Mouse (Mus musculus) liver, postnatal 0 days (tissue): ENCODE results near the gene Arcn1. TPM values are rescaled to one million over a fixed set of nuclear protein-coding genes. Genes with fewer than 3 reads are reported as not detected.

Experiments used
- ATAC-seq: fragments of 200-750 bp; cut with Nextera tagmentation; 2 replicates; pipeline ENCODE4 v1.8.0; 2017; ENCODE audit warnings: mild to moderate bottlenecking, moderate library complexity
- DNase-seq: peaks from one replicate; pipeline ENCODE4 v3.0.0-alpha.2; 2016
- H3K27ac ChIP-seq: fragments of 300-500 bp; sonication (generic); 2 replicates; pipeline ENCODE4 v1.5.1; 2014; ENCODE audit warnings: antibody characterized with exemption, moderate library complexity, mild to moderate bottlenecking, low read depth
- H3K27me3 ChIP-seq: fragments of 300-500 bp; sonication (generic); 2 replicates; pipeline ENCODE4 v1.6.1; 2014; ENCODE audit warnings: low read length, control low read depth, mixed read lengths; ENCODE audit not compliant: insufficient read depth
- H3K36me3 ChIP-seq: fragments of 300-500 bp; sonication (generic); replicated peaks from 2 replicates; pipeline ENCODE4 v1.6.1; 2014; ENCODE audit warnings: mild to moderate bottlenecking, control low read depth, low read length, moderate library complexity, mixed read lengths; ENCODE audit not compliant: insufficient read depth
- H3K4me1 ChIP-seq: fragments of 300-500 bp; sonication (generic); 2 replicates; pipeline ENCODE4 v1.6.1; 2014; ENCODE audit warnings: antibody characterized with exemption, mild to moderate bottlenecking, control low read depth; ENCODE audit not compliant: insufficient read depth
- H3K4me2 ChIP-seq: fragments of 300-500 bp; sonication (generic); 2 replicates; pipeline ENCODE4 v1.6.1; 2014; ENCODE audit warnings: low read depth, mild to moderate bottlenecking, low read length, moderate library complexity, mixed read lengths
- H3K4me3 ChIP-seq: fragments of 300-500 bp; sonication (generic); 2 replicates; pipeline ENCODE4 v1.5.1; 2014; ENCODE audit warnings: low read depth, low read length
- H3K9ac ChIP-seq: fragments of 300-500 bp; sonication (generic); replicated peaks from 2 replicates; pipeline ENCODE4 v1.6.1; 2014; ENCODE audit warnings: mild to moderate bottlenecking, moderate library complexity
- H3K9me3 ChIP-seq: fragments of 300-500 bp; sonication (generic); 2 replicates; pipeline ENCODE4 v1.6.1; 2016; ENCODE audit warnings: mild to moderate bottlenecking, control low read depth, low read length, mixed read lengths
- CTCF ChIP-seq: sonication (generic); IDR thresholded peaks from 2 replicates; pipeline ENCODE4 v1.5.1; 2016; ENCODE audit warnings: antibody characterized with exemption, low read depth
- EP300 ChIP-seq: IDR thresholded peaks from 2 replicates; pipeline ENCODE4 v1.6.1; 2016; ENCODE audit warnings: antibody characterized with exemption, low read depth, mild to moderate bottlenecking
- WGBS: fragments of 180-500 bp; shearing (Covaris S2); extraction: QIAGEN DNeasy Blood & Tissue Kit; methylation state at CpG from one replicate; pipeline ENCODE4 v1.1.7; 2014; ENCODE audit not compliant: insufficient replicate concordance; 5-methylcytosine and 5-hydroxymethylcytosine counted together
- polyA plus RNA-seq: library from polyadenylated mRNA; unstranded; fragments of >200 nt; fragmentation: Nextera tagmentation; extraction: Ambion mirVana; gene quantifications from 2 replicates; pipeline ENCODE4 v1.2.1, GENCODE M21; 2015

Gene Arcn1
- polyA plus RNA-seq, 1 experiment from 2014 or later: 58.4 TPM

- WGBS: 81% methylated on average over 8 of the region's 8 CpGs
- no peak for ATAC-seq
- no peak for DNase-seq
- Histone ChIP-seq H3K36me3 (no peaks in the 10 kb centered on the region), H3K4me3 (no peak overlapping the region), H3K9me3 (no peaks in the 10 kb centered on the region), H3K27me3 (no peaks in the 10 kb centered on the region; the same call in 1 of the 2 replicates), H3K4me1 (peaks cover 12% of the 10 kb centered on the region), H3K27ac (no peak overlapping the region), H3K9ac (no peak overlapping the region), H3K4me2 (no peak overlapping the region)
- no peak for TF ChIP-seq CTCF
- no peak for TF ChIP-seq EP300
These were observed 47.9 kb downstream of the Arcn1 start for GRCm38 (mm10) chr9:44719632-44720357.

GRCm38 (mm10) chr9:44718937-44719631 is 48.6 kb downstream of the Arcn1 start:
- Histone ChIP-seq H3K27me3 (no peaks in the 10 kb centered on the region; the same call in 1 of the 2 replicates), H3K4me2 (no peak overlapping the region), H3K9me3 (no peaks in the 10 kb centered on the region), H3K4me1 (peaks cover 12% of the 10 kb centered on the region), H3K36me3 (no peaks in the 10 kb centered on the region), H3K27ac (no peak overlapping the region), H3K4me3 (no peak overlapping the region), H3K9ac (no peak overlapping the region)
- DNase-seq: no peak
- WGBS: 72% methylated on average over 12 of the region's 12 CpGs
- ATAC-seq: no peak
- TF ChIP-seq CTCF (no peak), EP300 (no peak)

- no peak for DNase-seq
- Histone ChIP-seq H3K9ac (no peak overlapping the region), H3K9me3 (no peaks in the 10 kb centered on the region), H3K4me3 (no peak overlapping the region), H3K27me3 (no peaks in the 10 kb centered on the region; the same call in 1 of the 2 replicates), H3K4me1 (peaks cover 12% of the 10 kb centered on the region), H3K4me2 (no peak overlapping the region), H3K27ac (no peak overlapping the region), H3K36me3 (no peaks in the 10 kb centered on the region)
- no peak for ATAC-seq
- TF ChIP-seq CTCF: no peak
- no peak for TF ChIP-seq EP300
- 70% methylated on average over 10 of the region's 10 CpGs for WGBS
These were observed 49.8 kb downstream of the Arcn1 start for GRCm38 (mm10) chr9:44717822-44718242.

- H3K9ac ChIP-seq: no peak overlapping the region
- H3K9me3 ChIP-seq: no peaks in the 10 kb centered on the region
- peaks cover 12% of the 10 kb centered on the region for H3K4me1 ChIP-seq
- DNase-seq: no peak
- no peak overlapping the region for H3K27ac ChIP-seq
- H3K36me3 ChIP-seq: no peaks in the 10 kb centered on the region
- no peak overlapping the region for H3K4me2 ChIP-seq
- no peak overlapping the region for H3K4me3 ChIP-seq
- 70% methylated on average over 6 of the region's 6 CpGs for WGBS
- TF ChIP-seq EP300: no peak
- no peak for TF ChIP-seq CTCF
- H3K27me3 ChIP-seq: no peaks in the 10 kb centered on the region; the same call in 1 of the 2 replicates
- no peak for ATAC-seq
These were observed 50.4 kb downstream of the Arcn1 start for GRCm38 (mm10) chr9:44716997-44717821.

- WGBS: 88% methylated on average over 29 of the region's 29 CpGs
- H3K36me3 ChIP-seq: 0 out of 2 replicates have a peak, but pooled peaks cover 3% of the 10 kb centered on the region
- peaks cover 7% of the 10 kb centered on the region for H3K4me1 ChIP-seq
- no peaks in the 10 kb centered on the region; the same call in 1 of the 2 replicates for H3K27me3 ChIP-seq
- DNase-seq (no peak), ATAC-seq (no peak)
- TF ChIP-seq EP300 (no peak), CTCF (no peak)
- no peak overlapping the region for H3K9ac ChIP-seq
- H3K4me3 ChIP-seq: no peak overlapping the region
- H3K4me2 ChIP-seq: no peak overlapping the region
- no peaks in the 10 kb centered on the region for H3K9me3 ChIP-seq
- no peak overlapping the region for H3K27ac ChIP-seq
These were observed 51.8 kb downstream of the Arcn1 start for GRCm38 (mm10) chr9:44715705-44716362.
